Mouse (Mus musculus) left cerebral cortex, postnatal 10 days (tissue): Measurements from ENCODE around the gene Ogt. TPM values are rescaled to one million over a fixed set of nuclear protein-coding genes. Genes with fewer than 3 reads are reported as not detected.

ENCODE experiments used
- DNase-seq, 2 experiments: peaks; one replicate each; pipeline ENCODE4 v3.0.0; 2021 to 2022; ENCODE audit warnings: low spot score in 2 of 2, mixed read lengths in 1 of 2; ENCODE audit errors: extremely low spot score in 1 of 2
- intact Hi-C: fragments of 180-260 bp; cut with DNase I; formaldehyde crosslinking; loops from one replicate; pipeline ENCODE4 v1.15.1; 2025
- total RNA-seq, 2 experiments: library from RNA; stranded (reverse); gene quantifications; 2 replicates each; pipeline ENCODE4 v1.2.3; 2021

Gene Ogt
- total RNA-seq, 2 experiments from 2014 or later, result 170 to 182 TPM

DNA sequence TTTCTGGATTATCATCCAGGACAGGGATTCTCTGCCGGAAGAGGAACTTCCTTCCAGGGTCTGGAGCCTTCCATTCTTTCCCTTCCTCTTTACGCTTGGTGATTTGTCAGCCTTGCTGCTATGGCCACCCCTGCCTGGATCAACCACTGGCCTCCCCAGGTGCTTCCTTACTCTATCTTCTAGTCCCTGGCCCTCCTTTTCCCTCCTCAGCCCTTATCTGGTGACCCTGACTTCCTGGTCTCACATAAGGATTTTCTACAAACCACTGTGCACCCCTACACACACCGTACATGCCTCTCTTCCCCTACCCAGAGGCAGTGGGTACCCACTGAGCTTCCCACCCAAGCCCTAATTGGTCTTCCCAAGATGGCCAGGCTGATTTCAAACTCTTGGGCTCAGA lies 93.4 kb downstream of the Ogt start:
- no peak for DNase-seq
- intact Hi-C loops, result no loop called here

- intact Hi-C loops, result no loop called here
- peak in 1 of 2 experiments; percentile 34 for DNase-seq
These were observed 94.0 kb downstream of the Ogt start, which contains the start of gene Cxcr3 for GRCm38 (mm10) chrX:101733828-101734319. TSS of gene Cxcr3 (minus strand) at chrX:101734269.

Other genes starting within 250 kb of the Ogt start
- 100 to 1,000 TPM; 152 to 173 TPM for gene Zmym3, start 219.2 kb upstream of the Ogt start, total RNA-seq
- gene Nono, start 210.7 kb upstream of the Ogt start, total RNA-seq, result 100 to 1,000 TPM; 154 to 163 TPM
- 1 to 10 TPM; 1.3 to 1.4 TPM for gene Itgb1bp2, start 191.0 kb upstream of the Ogt start, total RNA-seq
- 10 to 100 TPM; 49.5 to 50.4 TPM for gene Taf1, start 107.3 kb upstream of the Ogt start, total RNA-seq
- not detected for gene Cxcr3, start 94.2 kb downstream of the Ogt start, total RNA-seq
- not detected for gene Gm4779, start 154.4 kb downstream of the Ogt start, total RNA-seq
- gene 8030474K03Rik, start 154.6 kb downstream of the Ogt start, total RNA-seq, result not detected
- gene Nhsl2, start 209.3 kb downstream of the Ogt start, total RNA-seq, result 10 to 100 TPM; 20.2 to 21.7 TPM